Mouse (Mus musculus): ENCODE measurements around the gene Sema4a.

DNA sequence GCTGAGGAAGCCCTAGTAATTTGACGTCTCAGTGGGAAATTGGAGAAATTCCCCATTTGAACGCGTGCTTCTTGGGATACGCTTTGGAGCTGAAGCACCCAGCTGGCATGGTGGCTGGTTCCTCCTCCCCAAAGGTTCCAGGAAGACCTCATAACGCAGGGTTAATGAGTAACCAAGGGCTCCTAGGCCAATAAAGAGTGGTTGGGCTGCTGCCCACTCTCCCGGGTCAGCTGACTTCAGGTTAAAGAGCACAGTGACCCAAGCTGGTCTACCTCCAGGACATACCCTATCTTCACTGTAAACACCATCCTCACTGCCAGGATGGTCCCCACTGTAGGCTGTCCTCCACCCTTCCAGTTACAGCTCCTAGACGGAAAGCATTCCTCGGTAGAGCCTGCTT, 4.7 kb downstream of the Sema4a start:
- TF ChIP-seq CTCF (IDR thresholded peaks at IDR 0.05; ENCODE audit: low read depth) (no peak), EP300 (IDR thresholded peaks at IDR 0.05; ENCODE audit: low read depth) (no peak)

Measured in heart, postnatal 0 days (tissue).